Mouse (Mus musculus) urinary bladder, postnatal 10 days (tissue): ENCODE results near the gene Crybb3.

Experiments
- DNase-seq: peaks from one replicate; pipeline ENCODE4 v3.0.0; 2022; ENCODE audit warnings: low spot score

Crybb3 gene

DNA sequence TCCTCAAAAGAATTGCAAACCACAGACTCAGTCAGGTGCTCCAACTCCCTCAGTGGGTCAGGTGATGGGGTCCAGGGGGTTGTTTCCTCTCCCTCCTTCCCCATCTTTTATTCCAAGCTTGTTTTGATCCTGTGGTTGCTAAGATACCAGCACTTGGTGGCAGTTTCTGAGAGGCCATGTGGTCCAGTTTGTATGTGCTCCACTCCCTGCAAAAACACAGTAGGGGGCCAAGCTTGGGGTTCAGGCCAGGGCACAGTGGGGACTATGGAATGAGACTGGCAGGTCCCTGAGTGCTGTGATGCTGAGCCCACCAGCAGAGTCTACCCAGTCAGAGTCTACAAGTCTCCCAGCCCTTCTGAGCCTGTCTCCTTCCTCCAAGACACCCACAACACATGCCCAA is 31.5 kb downstream of the Crybb3 start:
- no peak for DNase-seq

DNA sequence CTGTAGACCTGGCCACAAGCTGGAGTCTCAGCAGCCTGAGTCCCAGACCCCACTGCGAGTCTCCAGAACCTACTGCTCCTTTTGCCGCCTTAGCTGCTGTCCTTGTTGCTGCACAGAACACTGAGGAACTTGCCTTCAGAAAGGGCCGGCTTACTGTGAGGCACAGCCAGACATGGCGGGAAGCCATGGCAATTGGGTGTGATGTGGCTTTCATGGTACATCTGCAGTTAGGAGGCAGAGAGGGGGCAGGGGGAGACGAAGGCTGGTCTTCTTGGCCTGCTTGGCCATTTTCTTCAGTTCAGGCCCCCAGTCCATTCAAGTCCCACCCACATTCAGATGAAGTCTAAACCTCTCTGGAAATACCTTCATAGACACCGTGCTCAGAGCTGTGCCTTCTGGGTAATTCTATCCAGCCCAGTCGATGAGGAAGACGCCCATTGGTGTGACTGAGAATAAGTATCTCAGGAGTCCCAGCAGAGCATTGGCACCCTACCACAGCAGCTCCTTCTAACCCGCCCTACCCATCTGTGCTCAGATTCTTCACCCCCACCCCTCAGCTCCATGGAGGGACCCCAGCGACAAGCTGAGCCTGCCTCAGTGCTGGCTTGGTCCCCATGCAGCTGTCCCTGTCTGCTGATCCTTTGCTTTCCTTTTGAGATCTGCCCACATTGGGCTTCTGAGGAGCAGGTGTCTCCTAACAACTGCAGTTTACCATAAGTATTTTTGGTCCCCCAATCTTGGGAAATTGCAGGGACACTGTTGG is 35.7 kb downstream of the Crybb3 start:
- no peak for DNase-seq

DNA sequence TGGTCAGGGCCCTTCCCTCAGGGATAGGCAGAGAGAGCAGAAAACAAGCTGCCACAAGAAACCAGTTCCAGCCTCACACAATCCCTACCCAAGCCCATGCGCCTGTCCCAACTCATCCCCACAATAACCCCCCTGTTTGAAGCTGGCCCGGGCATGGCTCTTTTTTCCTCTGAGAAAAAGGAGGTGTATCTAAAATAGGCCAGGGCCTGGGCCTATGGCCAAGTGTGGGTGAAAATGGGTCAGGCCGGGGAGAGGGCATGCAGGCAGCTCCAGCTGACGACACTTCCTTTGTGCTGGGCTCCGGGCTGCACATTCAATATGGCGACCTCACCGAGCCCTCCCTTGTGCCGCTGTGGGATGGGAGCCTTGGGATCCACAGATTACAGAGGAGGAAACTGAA is 37.9 kb downstream of the Crybb3 start:
- DNase-seq: no peak

DNA sequence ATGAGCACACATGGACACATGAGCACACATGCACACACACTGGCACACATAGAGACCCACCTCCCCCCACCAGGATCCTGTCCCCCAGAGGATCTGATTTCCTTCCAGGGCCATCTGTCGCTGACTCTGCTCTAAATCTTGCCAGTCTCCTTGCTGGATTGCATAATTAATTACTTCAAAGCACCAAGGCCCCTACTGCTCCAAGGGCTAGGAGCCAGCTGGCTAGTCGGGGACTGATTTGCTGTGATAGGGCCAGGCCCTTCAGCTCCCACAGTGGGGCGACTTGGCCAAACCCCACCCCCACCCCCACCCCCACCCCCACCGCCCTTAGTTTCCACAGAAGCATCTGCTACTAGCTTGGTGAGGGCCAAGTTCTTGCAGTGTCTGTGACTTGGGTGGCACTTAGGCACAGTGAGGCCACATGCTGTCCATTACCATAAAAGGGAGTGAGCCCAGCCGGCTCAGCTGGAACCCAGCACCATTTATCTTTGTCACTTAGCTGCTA is 39.8 kb downstream of the Crybb3 start:
- no peak for DNase-seq

DNA sequence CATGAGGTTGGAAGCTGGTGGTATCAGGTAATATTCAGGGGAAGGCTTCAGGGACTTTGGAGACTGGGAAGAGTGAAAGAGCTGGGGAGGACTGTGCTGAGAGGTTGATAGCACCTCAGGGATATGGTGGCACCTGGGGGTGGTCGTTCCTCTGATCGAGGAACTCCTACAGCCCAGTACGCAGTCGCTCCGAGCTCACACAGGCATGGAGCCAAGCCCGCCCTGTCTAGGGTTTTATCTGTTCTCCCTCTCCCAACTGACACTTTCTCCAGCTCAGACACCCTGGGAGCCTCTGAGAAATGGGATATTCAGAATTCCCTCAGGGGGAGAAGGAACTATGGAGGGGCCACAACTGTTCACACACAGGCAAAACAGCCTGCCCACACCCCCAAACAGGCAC is 40.6 kb downstream of the Crybb3 start:
- no peak for DNase-seq

DNA sequence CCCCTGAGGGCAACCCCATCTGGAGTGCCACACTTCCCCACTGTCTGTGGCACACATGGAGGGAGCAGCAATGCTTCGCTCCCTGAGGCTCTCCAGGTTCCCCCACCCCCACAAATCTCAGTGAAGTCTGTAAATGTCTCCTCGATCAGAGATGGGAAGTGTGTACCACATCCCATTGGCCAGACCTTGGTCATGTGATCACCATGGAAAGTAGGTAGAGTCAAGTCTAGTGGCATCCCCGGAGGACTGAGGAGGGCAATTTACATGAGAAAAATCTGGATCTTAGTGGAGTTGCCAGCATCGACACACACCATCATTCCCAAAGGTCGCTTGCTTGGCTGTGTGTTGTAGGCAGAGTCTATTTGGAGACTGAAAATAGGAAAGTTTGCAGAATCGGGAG is 42.8 kb downstream of the Crybb3 start:
- DNase-seq: no peak

DNA sequence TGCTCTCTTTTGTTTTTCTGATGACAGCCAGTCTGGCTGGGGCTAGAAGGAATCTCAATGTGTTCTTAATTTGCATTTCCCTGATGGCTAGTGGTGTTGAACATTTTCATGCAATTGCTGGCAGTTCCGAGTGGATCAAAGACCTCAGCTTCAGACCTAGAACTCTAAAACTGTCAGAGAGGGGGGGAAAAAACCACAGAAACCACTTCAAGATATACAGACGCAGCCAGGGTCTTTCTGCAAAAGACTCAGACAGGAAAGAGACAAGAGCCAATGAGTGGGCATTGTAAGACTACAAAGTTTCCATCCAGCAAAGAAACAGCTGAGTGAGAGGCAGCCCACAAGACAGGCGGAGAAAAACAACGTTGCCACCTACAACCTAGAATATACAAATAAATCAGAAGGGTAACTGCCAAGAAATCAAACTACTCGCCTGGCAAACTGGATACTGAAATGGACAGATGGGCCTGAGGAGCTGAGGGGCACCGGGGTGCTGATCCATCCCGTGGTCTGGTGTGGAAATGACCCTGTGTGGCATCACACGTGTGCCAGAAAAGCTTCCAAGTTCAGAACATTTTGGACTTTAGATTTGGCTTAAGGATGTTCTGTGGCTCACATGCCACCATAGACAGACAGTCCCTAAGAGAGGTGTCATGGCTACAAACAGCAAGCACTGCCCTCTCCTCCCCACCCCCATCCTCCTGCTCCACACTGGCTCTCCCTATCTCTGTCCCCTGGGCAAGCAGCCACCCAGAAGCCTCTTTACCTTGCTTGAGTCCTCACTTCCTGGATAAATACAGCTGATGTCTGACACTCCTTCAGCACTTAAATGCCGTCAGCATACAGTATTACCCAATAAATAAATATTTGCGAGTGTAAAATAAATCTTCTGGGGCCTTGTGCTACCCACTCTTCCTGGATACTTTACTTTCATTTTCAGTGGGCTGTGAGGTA is 46.0 kb downstream of the Crybb3 start:
- DNase-seq: no peak

DNA sequence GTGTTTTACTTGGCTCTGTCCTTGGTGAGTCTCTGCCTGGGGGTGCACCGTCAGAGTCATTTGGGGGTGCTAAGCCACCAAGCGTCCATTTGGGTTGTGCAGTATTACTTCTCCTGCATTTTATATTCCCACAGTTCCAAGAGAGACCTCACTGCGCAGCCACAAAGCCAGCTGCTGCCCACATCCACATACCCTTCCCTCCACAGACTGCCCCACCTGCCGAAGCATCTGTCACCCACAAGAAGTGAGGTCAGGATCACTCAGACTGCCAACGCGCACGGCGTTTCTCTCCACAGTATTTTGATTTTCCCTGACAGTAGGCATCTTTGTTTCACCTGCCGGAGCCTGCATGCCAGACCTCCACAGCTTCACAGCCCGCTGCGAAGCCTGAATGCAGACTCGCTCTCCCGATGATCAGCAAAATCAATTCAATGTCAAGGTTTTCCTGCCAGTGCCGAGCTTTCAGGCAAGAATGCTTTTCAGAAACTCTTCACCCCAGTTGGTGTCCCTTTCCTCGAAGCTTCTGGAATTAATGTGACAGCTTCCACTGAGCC is 50.1 kb downstream of the Crybb3 start:
- DNase-seq: no peak

DNA sequence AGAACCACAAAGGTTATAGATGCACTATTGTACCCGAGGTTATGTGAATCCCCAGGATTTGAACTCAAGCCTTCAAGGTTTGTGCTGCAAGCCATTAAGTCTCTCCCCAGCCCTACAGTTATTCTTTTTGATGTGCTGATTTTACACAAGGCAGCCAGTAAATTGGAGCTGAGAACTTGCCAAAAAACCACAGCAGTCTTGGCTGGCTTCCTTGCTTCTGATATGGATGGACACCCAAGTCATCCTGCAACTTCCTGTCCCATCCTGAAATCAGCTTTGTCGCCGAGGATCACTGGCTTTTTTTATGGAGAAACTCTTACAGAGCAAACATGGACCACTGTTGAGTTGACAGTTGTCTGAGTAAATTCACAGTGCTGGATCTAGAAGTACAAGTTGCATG is 51.3 kb downstream of the Crybb3 start:
- no peak for DNase-seq

DNA sequence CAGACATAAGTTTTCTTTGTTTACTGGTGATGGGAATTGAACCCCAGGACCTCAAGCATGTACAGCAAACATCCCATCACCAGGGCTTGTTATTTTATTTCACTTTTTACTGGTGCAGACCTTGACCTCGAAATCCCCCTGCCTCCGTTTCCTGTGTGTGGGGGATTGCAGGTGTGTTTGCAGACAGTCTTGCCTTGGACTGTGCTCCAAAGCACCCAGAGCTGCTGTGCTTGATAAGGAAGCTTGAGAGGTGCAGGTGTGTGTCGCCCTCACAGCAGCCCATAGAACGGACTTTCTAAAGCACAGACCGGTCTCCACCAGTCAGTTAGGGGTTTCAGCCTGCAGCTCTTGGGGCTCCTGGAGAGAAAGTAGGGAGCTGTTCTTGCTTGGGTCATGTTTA is 54.7 kb downstream of the Crybb3 start:
- DNase-seq: no peak
